Mouse (Mus musculus): ENCODE results near the gene Gpr180.

GRCm38 (mm10) chr14:118162640-118163039 is 25.7 kb downstream of the Gpr180 start:
- no peak for TF ChIP-seq CTCF (IDR thresholded peaks at IDR 0.05; ENCODE audit: insufficient read depth, low read length)
- TF ChIP-seq POLR2A (IDR thresholded peaks at IDR 0.05; ENCODE audit: borderline replicate concordance, extremely low read depth, low read depth, low read length): no peak
